Mouse (Mus musculus): ENCODE measurements at regions not wholly inside any gene's neighbourhood (a gene's known extent, or its start where the extent isn't known, plus 50 kb on each side); places are given as distances from the start of the nearest gene placed in this dataset.

DNA sequence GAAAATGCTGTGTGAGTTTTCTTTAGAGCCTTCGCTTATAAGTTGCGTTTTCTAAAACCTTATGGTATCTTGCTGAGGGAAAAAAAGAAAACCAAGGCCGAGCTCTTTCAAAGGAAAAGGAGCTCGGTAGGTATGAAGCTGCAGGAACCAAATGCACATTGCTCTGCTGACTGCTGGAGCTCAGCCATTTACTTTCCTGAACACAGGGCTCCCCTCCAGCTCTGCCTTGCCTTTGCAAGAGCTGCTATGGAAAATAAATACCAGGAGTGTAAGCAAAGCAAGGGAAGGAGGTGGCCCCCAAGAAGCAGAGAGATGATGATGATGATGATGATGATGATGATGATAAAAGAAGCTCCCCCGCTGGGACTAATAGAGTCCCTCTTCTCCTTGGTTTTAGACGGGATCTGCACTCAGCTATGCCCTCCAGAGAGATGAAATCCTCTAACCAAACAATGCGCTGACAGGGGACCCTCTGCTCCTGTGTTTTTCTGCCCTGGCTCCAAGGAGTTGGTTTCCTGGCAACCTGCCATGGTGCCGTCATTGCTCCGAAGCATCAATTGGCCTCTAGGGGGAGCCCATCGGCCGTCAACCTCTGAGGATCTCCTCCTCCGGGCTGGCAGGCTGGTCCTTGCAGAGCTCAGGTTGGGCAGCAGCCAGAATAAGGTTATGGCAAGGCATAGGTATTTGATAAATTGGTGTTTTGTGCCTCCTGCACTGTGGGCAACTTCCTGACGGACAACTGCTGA, 544.7 kb downstream of the Rnf144b start:
- peak; percentile 58 for TF ChIP-seq CTCF (IDR thresholded peaks at IDR 0.05; ENCODE audit: control insufficient read depth, insufficient read depth, insufficient read length)
- TF ChIP-seq CEBPB (IDR thresholded peaks at IDR 0.05; ENCODE audit: low read depth) = no peak
- no peak for TF ChIP-seq MAX (IDR thresholded peaks at IDR 0.05)
- TF ChIP-seq MYOG (IDR thresholded peaks at IDR 0.05; ENCODE audit: control insufficient read depth, extremely low read depth, insufficient read length) = no peak
- TF ChIP-seq FOSL1 (IDR thresholded peaks at IDR 0.05; ENCODE audit: insufficient read depth, low read length, poor library complexity, severe bottlenecking) = no peak
- no peak for TF ChIP-seq USF1 (IDR thresholded peaks at IDR 0.05; ENCODE audit: low read depth)
- no peak for TF ChIP-seq MYOD1 (IDR thresholded peaks at IDR 0.05; ENCODE audit: control insufficient read depth, insufficient read length, low read depth)

Data from C2C12 (cell line).